Mouse (Mus musculus) stomach, postnatal 0 days (tissue): Measurements from ENCODE around the gene Nox1.

Experiments
- CTCF ChIP-seq: IDR thresholded peaks from 2 replicates; pipeline ENCODE4 v1.5.1; 2016; ENCODE audit warnings: antibody characterized with exemption, low read depth, mild to moderate bottlenecking, moderate library complexity
- EP300 ChIP-seq: optimal IDR thresholded peaks from 2 replicates; pipeline ENCODE3; 2016; ENCODE audit warnings: antibody characterized with exemption

GRCm38 (mm10) chrX:134170584-134170983, 51.2 kb downstream of the Nox1 start:
- TF ChIP-seq CTCF (no peak), EP300 (no peak)
